Mouse (Mus musculus): Measurements from ENCODE around the gene Pi4k2a. TPM values are rescaled to one million over a fixed set of nuclear protein-coding genes. Genes with fewer than 3 reads are reported as not detected.

The Pi4k2a gene
- polyA plus RNA-seq, 1 experiment = 26.0 TPM

DNA sequence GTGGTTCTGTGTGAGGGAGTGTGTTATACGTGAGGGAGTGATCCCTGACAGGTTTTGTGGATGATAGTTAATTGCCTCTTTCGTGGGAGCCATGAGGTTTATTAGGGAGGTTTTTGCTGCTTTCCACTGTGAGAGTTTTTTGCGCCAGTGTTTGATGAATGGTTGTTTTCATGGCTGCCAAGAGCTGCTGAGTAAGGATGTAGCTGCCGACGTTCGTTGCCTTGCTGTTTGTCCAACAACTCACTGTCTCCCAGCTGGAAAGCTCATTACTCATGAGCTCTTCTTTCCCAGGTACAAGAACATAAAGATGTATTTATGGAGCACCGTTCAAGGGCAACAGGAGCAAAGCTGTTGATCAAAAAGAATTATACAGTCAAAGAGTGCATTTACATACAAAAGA lies 73.9 kb downstream of the Pi4k2a start:
- no peak for DNase-seq (ENCODE audit: low spot score)

DNA sequence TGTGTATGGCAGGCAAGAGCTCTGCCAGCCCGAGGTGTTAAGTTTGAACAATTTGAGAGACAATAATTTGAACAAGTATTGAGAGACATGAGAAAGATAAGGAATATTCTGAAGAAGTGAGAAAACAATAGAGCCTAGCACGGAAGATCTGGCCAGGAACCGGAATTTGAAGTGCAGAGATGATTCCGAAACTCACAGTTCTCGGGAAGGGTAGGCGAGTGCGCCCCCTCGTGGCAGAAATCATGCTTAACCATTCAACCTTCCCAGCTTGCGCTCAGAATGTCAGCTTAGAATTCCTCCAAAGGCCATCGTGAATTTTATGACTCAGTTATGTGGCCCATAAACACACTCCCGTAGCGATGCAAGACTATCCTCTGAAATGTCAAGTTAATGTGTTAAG lies 75.9 kb downstream of the Pi4k2a start:
- DNase-seq (ENCODE audit: low spot score) = peak; percentile 83

DNA sequence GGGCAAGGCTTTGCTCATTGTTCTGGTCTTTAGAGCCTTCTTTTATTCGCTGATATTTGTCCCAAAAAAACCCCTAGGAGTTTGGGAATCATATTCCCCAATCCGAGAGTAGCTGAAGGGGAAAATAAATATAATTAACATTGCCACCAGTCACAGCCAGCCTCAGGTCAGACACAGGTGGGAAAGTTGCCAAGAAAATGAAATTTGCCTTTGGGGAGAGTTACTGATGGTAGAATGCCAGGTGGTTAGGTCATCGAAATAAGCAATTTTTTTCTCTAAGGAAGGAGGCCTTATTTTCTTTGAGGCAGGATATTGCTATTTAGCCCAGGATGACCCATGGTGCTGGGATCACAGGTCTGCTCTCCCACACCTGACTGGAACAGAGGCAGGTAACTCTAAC lies 76.5 kb downstream of the Pi4k2a start:
- DNase-seq (ENCODE audit: low spot score) = no peak

DNA sequence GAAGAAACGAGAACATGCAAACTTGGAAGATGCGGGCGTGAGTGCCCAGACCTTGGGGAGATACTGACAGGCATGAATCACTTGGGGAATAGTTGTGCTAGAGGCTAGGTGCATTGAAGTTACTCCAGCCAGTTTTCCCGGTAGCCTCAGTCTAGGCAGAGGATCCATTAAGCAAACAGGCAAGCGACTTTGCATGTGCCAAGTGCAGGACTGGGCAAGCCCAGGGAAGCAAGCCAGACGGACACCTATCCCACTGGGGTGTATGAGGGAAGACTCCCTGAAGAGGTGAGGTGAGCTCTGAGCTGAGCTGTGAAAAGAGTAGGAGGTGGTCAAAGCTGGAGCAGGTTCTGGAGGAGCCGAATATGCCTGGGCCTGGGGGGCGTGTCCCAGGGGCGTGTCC lies 77.2 kb downstream of the Pi4k2a start:
- DNase-seq (ENCODE audit: low spot score) = no peak

DNA sequence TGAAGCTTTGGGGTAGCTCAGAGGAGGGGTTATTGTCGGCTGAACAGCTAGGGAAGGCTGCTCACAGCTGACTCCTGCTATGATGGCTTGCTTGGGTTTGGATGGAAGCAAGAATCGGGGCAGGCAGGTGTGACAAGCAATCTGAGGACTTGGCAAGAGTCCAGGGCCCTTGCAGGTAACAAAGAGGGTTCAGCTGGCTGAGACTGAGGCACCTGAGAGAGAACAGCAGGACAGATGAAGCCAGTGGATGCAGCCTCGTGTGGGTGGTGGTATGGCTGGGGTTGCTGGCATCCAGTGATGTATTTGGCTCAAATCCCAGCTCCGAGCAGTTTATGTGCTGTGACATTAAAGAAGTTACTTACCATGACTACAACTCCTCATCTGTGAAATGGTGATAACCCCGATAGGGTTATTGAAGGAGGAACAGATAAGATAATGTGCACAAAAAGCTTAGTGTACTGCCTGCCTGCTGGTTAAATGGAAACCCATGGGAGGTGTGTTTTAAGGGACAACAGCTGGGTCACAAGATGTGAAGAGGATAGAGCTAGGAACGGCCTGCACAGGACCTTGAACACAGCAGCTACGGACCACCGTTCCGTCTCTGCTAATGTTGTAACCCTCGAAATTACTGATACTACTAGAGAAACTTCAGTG lies 79.2 kb downstream of the Pi4k2a start:
- no peak for DNase-seq (ENCODE audit: low spot score)

DNA sequence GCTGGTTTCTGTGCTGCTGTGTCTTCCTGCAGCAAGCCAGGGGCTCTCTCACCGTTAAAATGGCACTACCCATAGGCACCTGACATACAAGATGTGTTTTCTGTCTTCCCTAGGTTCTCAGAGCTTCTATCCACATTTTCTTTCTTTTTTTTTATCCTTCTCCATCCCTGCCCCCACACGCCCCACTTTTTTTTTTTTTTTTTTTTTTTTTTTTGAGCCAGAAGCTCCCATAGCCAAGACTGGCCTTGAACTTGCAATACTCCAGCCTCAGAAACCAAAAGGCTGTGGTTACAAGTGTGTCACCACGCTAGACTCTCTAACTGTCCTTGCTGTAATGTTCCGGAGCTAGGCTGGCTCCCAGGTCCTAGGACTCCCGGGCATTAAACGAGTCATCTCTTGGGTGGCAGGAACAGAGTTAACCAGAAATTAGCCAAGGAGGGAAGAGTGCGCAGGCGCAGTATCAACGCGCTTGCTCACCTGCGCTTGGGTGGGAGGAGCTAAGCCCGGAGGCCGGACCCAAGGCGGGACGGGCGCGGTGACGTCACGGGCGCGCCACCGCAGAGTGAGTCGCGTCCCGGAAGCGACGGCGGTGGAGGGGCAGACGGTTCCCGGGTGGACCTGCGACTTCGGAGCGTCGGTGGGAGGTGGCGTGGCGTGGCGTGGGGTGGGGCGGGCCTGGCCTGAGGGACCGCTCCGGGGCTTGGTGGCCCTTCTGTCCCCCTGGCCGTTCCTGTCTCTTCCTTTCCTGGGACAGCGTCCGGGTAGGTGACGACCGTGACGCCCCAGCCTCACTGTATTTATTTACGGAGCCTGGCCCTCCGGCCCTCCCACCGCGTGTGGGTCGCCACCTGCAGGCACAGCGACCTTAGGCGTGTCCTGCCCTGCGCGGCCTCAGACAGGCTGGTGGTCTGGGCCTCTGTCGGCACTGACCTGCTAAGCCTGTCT lies 80.0 kb downstream of the Pi4k2a start:
- peak; percentile 79 for DNase-seq (ENCODE audit: low spot score)

Other genes starting within 250 kb of the Pi4k2a start
- 1.8 and 2.3 TPM in 2 replicates for gene Frat2, start 242.3 kb upstream of the Pi4k2a start, polyA plus RNA-seq (2012; rRNA removed)
- gene Rrp12, start 194.3 kb upstream of the Pi4k2a start, polyA plus RNA-seq (2012; rRNA removed) = 6.1 and 6.4 TPM in 2 replicates
- gene Pgam1, start 178.5 kb upstream of the Pi4k2a start, polyA plus RNA-seq (2012; rRNA removed) = 266 and 271 TPM in 2 replicates
- gene Exosc1, start 157.0 kb upstream of the Pi4k2a start, polyA plus RNA-seq (2012; rRNA removed) = 29.5 and 31.0 TPM in 2 replicates
- gene Zdhhc16, start 157.0 kb upstream of the Pi4k2a start, polyA plus RNA-seq (2012; rRNA removed) = 41.1 and 66.3 TPM in 2 replicates
- gene Mms19, start 109.3 kb upstream of the Pi4k2a start, polyA plus RNA-seq (2012; rRNA removed) = 56.3 and 60.4 TPM in 2 replicates
- 33.2 and 39.2 TPM in 2 replicates for gene Ubtd1, start 108.7 kb upstream of the Pi4k2a start, polyA plus RNA-seq (2012; rRNA removed)
- 0.10 TPM in 1 of 2 replicates, not detected in the other for gene Ankrd2, start 54.5 kb upstream of the Pi4k2a start, polyA plus RNA-seq (2012; rRNA removed)
- 2.4 and 2.7 TPM in 2 replicates for gene Hoga1, start 44.9 kb upstream of the Pi4k2a start, polyA plus RNA-seq (2012; rRNA removed)
- 0.23 and 0.24 TPM in 2 replicates for gene 4933411K16Rik, start 38.2 kb upstream of the Pi4k2a start, polyA plus RNA-seq (2012; rRNA removed)
- 7.4 and 8.7 TPM in 2 replicates for gene Morn4, start 4.1 kb upstream of the Pi4k2a start, polyA plus RNA-seq (2012; rRNA removed)
- gene Avpi1, start 38.6 kb downstream of the Pi4k2a start, polyA plus RNA-seq (2012; rRNA removed) = 28.6 and 29.1 TPM in 2 replicates
- gene Marveld1, start 56.9 kb downstream of the Pi4k2a start, polyA plus RNA-seq (2012; rRNA removed) = 186 and 267 TPM in 2 replicates
- gene Zfyve27, start 73.5 kb downstream of the Pi4k2a start, polyA plus RNA-seq (2012; rRNA removed) = 43.3 and 50.3 TPM in 2 replicates
- gene Sfrp5, start 111.8 kb downstream of the Pi4k2a start, polyA plus RNA-seq (2012; rRNA removed) = 10.3 and 12.0 TPM in 2 replicates
- gene Golga7b, start 157.1 kb downstream of the Pi4k2a start, polyA plus RNA-seq (2012; rRNA removed) = 0.10 TPM in 2 replicates

Measured in urinary bladder, adult 2 months (tissue).